Mouse (Mus musculus) embryonic facial prominence, embryonic 14.5 days (tissue): ENCODE measurements at regions not wholly inside any gene's neighbourhood (a gene's known extent, or its start where the extent isn't known, plus 50 kb on each side); places are given as distances from the start of the nearest gene placed in this dataset.

Experiments
- ATAC-seq: fragments of 200-750 bp; cut with Nextera tagmentation; 2 replicates; pipeline ENCODE4 v1.8.0; 2017; ENCODE audit warnings: low read depth, moderate number of reproducible peaks, moderate TSS enrichment
- DNase-seq: peaks from one replicate; pipeline ENCODE4 v3.0.0-alpha.2; 2015; ENCODE audit warnings: low spot score
- H3K27ac ChIP-seq: fragments of 300-500 bp; sonication (generic); replicated peaks from 2 replicates; pipeline ENCODE4 v1.5.1; 2014; ENCODE audit warnings: low read depth, mild to moderate bottlenecking, low read length, moderate library complexity
- H3K27me3 ChIP-seq: fragments of 300-500 bp; sonication (generic); replicated peaks from 2 replicates; pipeline ENCODE4 v1.6.1; 2014; ENCODE audit warnings: low read length; ENCODE audit not compliant: control insufficient read depth, insufficient read depth
- H3K36me3 ChIP-seq: fragments of 300-500 bp; sonication (generic); 2 replicates; pipeline ENCODE4 v1.6.1; 2014; ENCODE audit warnings: low read length, mixed read lengths; ENCODE audit not compliant: control insufficient read depth, insufficient read depth
- H3K4me1 ChIP-seq: fragments of 300-500 bp; sonication (generic); 2 replicates; pipeline ENCODE4 v1.6.1; 2014; ENCODE audit warnings: antibody characterized with exemption, low read length; ENCODE audit not compliant: control insufficient read depth, insufficient read depth
- H3K4me2 ChIP-seq: fragments of 300-500 bp; sonication (generic); 2 replicates; pipeline ENCODE4 v1.6.1; 2014; ENCODE audit warnings: low read depth, mild to moderate bottlenecking, low read length, moderate library complexity, mixed read lengths
- H3K4me3 ChIP-seq: fragments of 300-500 bp; sonication (generic); 2 replicates; pipeline ENCODE4 v1.5.1; 2014; ENCODE audit warnings: low read depth, mild to moderate bottlenecking, low read length
- H3K9ac ChIP-seq: fragments of 300-500 bp; sonication (generic); 2 replicates; pipeline ENCODE4 v1.6.1; 2014; ENCODE audit warnings: low read depth, mild to moderate bottlenecking, low read length, moderate library complexity, mixed read lengths
- H3K9me3 ChIP-seq: fragments of 300-500 bp; sonication (generic); 2 replicates; pipeline ENCODE4 v1.6.1; 2016; ENCODE audit warnings: low read length; ENCODE audit not compliant: control insufficient read depth
- WGBS: fragments of 180-500 bp; shearing (Covaris S2); extraction: QIAGEN DNeasy Blood & Tissue Kit; methylation state at CpG from one replicate; pipeline ENCODE4 v1.1.7; 2014; 5-methylcytosine and 5-hydroxymethylcytosine counted together

GRCm38 (mm10) chr7:40620761-40621160 is 277.4 kb upstream of the Vstm2b start:
- Histone ChIP-seq H3K9ac (no peak overlapping the region), H3K36me3 (no peaks in the 10 kb centered on the region), H3K27me3 (no peaks in the 10 kb centered on the region), H3K4me1 (no peaks in the 10 kb centered on the region; the same call in 1 of the 2 replicates), H3K9me3 (no peaks in the 10 kb centered on the region), H3K4me2 (no peak overlapping the region), H3K27ac (no peak overlapping the region), H3K4me3 (no peak overlapping the region)
- WGBS, result 53% methylated on average over 3 of the region's 3 CpGs
- no peak for ATAC-seq
- DNase-seq, result no peak

- Histone ChIP-seq H3K4me1 (no peaks in the 10 kb centered on the region; the same call in 1 of the 2 replicates), H3K4me3 (no peak overlapping the region), H3K27me3 (no peaks in the 10 kb centered on the region), H3K4me2 (no peak overlapping the region), H3K9ac (no peak overlapping the region), H3K9me3 (no peaks in the 10 kb centered on the region), H3K27ac (no peak overlapping the region), H3K36me3 (no peaks in the 10 kb centered on the region)
- 27% methylated on average over 3 of the region's 3 CpGs for WGBS
- no peak for ATAC-seq
- peak; percentile 86 for DNase-seq
Observed at GRCm38 (mm10) chr7:40622811-40623210, 275.3 kb upstream of the Vstm2b start.

GRCm38 (mm10) chr7:40623286-40623685 is 274.8 kb upstream of the Vstm2b start:
- WGBS, result 68% methylated on average over 2 of the region's 2 CpGs

DNA sequence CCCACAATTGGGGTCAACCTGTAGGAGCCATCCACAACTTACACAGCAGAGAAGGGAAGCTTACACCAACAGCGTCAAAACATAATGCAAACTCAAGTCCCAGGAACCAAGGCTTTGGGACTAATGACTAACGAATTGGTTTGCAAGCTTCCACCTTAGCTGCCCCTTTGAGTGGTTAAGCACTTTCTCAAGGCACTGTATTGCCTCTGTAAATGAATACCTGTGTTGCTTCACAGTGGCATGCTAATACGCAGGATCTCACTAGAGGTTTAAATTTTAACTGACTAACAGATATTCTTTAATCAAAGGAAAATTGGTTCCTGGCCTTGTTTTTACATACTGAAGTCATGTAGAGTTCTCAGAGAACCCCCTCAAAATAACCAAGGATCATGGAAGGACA is 261.8 kb upstream of the Vstm2b start:
- H3K4me1 ChIP-seq, result no peaks in the 10 kb centered on the region
- 90% methylated on average over 3 of the region's 3 CpGs for WGBS
- no peak overlapping the region for H3K4me2 ChIP-seq
- H3K9me3 ChIP-seq, result no peaks in the 10 kb centered on the region
- no peak overlapping the region for H3K27ac ChIP-seq
- H3K27me3 ChIP-seq, result no peaks in the 10 kb centered on the region
- H3K9ac ChIP-seq, result no peak overlapping the region
- H3K4me3 ChIP-seq, result no peak overlapping the region
- DNase-seq, result no peak
- ATAC-seq, result no peak
- H3K36me3 ChIP-seq, result no peaks in the 10 kb centered on the region

More at GRCm38 (mm10) chr7:40623286-40623685, 274.8 kb upstream of the Vstm2b start:
- ATAC-seq (no peak), DNase-seq (no peak)
- no peaks in the 10 kb centered on the region for H3K27me3 ChIP-seq
- H3K9ac ChIP-seq, result no peak overlapping the region
- no peak overlapping the region for H3K4me3 ChIP-seq
- H3K4me2 ChIP-seq, result no peak overlapping the region
- H3K4me1 ChIP-seq, result no peaks in the 10 kb centered on the region; the same call in 1 of the 2 replicates
- no peaks in the 10 kb centered on the region for H3K9me3 ChIP-seq
- H3K27ac ChIP-seq, result no peak overlapping the region
- no peaks in the 10 kb centered on the region for H3K36me3 ChIP-seq

DNA sequence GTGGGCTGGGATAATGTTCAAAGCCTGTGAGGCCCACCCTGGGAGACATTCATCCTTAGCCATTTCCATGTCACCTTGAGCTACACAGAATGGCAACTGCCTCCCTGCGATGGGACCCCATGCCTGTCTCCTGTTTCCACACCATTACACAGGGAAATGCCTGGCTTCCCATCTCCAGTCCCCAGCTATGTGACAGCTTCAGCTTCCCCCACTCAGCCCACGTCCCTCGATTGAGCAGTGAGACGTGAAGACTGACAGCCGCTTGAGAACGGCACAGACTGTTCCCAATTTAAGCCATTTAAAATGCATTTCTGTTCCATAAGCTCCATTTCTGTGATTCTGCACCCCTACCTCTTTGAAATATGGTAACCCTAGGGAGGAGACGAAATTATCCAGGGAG is 243.1 kb upstream of the Vstm2b start:
- H3K27ac ChIP-seq, result no peak overlapping the region
- H3K36me3 ChIP-seq, result no peaks in the 10 kb centered on the region
- no peak for ATAC-seq
- H3K9me3 ChIP-seq, result no peaks in the 10 kb centered on the region
- no peak overlapping the region for H3K4me3 ChIP-seq
- WGBS, result 52% methylated on average over 7 of the region's 7 CpGs
- no peak for DNase-seq
- H3K27me3 ChIP-seq, result no peaks in the 10 kb centered on the region
- H3K4me2 ChIP-seq, result no peak overlapping the region
- H3K4me1 ChIP-seq, result no peaks in the 10 kb centered on the region
- no peak overlapping the region for H3K9ac ChIP-seq

DNA sequence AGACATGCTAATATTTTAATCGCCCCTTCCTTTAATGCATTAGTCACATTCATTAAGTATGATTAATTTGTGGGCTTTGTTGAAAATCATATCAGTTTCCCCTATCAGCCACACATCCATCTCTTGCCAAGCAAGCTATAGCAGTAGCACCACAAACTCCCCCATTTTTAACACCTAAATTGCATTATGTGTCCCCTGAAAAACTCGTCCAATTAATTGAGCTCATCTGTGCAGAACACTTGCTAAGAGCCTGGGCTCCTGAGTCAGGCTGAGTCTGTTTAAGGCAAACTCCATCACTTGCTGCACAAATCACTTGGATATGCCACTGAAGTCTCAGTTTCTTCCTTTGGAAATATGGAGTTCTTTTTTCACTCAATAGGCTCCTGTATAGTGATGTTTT is 242.7 kb upstream of the Vstm2b start:
- Histone ChIP-seq H3K9ac (no peak overlapping the region), H3K4me1 (no peaks in the 10 kb centered on the region), H3K4me2 (no peak overlapping the region), H3K9me3 (no peaks in the 10 kb centered on the region), H3K27ac (no peak overlapping the region), H3K27me3 (no peaks in the 10 kb centered on the region), H3K36me3 (no peaks in the 10 kb centered on the region), H3K4me3 (no peak overlapping the region)
- no peak for DNase-seq
- ATAC-seq, result no peak
- 69% methylated on average over 2 of the region's 2 CpGs for WGBS

- H3K4me3 ChIP-seq, result no peak overlapping the region
- H3K27ac ChIP-seq, result no peak overlapping the region
- H3K27me3 ChIP-seq, result no peaks in the 10 kb centered on the region
- no peaks in the 10 kb centered on the region for H3K4me1 ChIP-seq
- H3K4me2 ChIP-seq, result no peak overlapping the region
- DNase-seq, result no peak
- WGBS, result 33% methylated on average over 3 of the region's 3 CpGs
- no peak for ATAC-seq
- H3K36me3 ChIP-seq, result no peaks in the 10 kb centered on the region
- H3K9me3 ChIP-seq, result no peaks in the 10 kb centered on the region
- no peak overlapping the region for H3K9ac ChIP-seq
Observed at GRCm38 (mm10) chr7:40659662-40660061, 238.5 kb upstream of the Vstm2b start.

GRCm38 (mm10) chr7:40663781-40664180 is 234.3 kb upstream of the Vstm2b start:
- Histone ChIP-seq H3K36me3 (no peaks in the 10 kb centered on the region), H3K4me2 (no peak overlapping the region), H3K4me3 (no peak overlapping the region), H3K9me3 (no peaks in the 10 kb centered on the region), H3K27ac (no peak overlapping the region), H3K27me3 (no peaks in the 10 kb centered on the region), H3K9ac (no peak overlapping the region), H3K4me1 (no peaks in the 10 kb centered on the region)
- 78% methylated on average over 7 of the region's 7 CpGs for WGBS
- DNase-seq (no peak), ATAC-seq (no peak)

- H3K36me3 ChIP-seq, result no peaks in the 10 kb centered on the region
- DNase-seq (no peak), ATAC-seq (no peak)
- no peaks in the 10 kb centered on the region for H3K27me3 ChIP-seq
- WGBS, result 88% methylated on average over 5 of the region's 5 CpGs
- no peak overlapping the region for H3K4me2 ChIP-seq
- no peak overlapping the region for H3K9ac ChIP-seq
- no peak overlapping the region for H3K4me3 ChIP-seq
- no peaks in the 10 kb centered on the region for H3K4me1 ChIP-seq
- no peaks in the 10 kb centered on the region for H3K9me3 ChIP-seq
- no peak overlapping the region for H3K27ac ChIP-seq
Observed at GRCm38 (mm10) chr7:40666625-40667024, 231.5 kb upstream of the Vstm2b start.
